Mouse (Mus musculus): Measurements from ENCODE around the gene Vmn1r137.
"Not testable (repeated sequence)": the region's sequence is repeated elsewhere in the genome, so short reads cannot be mapped to it uniquely, and the experiment has no call there.

Gene Vmn1r137

GRCm38 (mm10) chr7:21994287-21994686, at the start of gene Vmn1r137:
TSS of gene Vmn1r137 (plus strand) at chr7:21994587.
- not testable (repeated sequence) for DNase-seq

- not testable (repeated sequence) for DNase-seq
Observed at GRCm38 (mm10) chr7:22028797-22029196, 34.4 kb downstream of the Vmn1r137 start, which contains the start of gene Vmn1r138. TSS of gene Vmn1r138 (minus strand) at chr7:22028897.

All from kidney, postnatal 10 days (tissue).